Mouse (Mus musculus) thymus, adult 2 months (tissue): ENCODE results near the gene Wdr90. TPM values are rescaled to one million over a fixed set of nuclear protein-coding genes. Genes with fewer than 3 reads are reported as not detected.

Experiments used
- DNase-seq: peaks from one replicate; pipeline ENCODE4 v3.0.0; 2021
- H3K27ac ChIP-seq: fragments of 200-500 bp; 2 replicates; pipeline ENCODE4 v1.5.1; 2012; ENCODE audit warnings: low read length, control low read depth; ENCODE audit not compliant: control insufficient read depth, insufficient read depth
- H3K27me3 ChIP-seq: fragments of 200-500 bp; 2 replicates; pipeline ENCODE4 v1.6.1; 2012; ENCODE audit warnings: mild to moderate bottlenecking, low read length, moderate library complexity, mixed read lengths; ENCODE audit not compliant: control insufficient read depth, insufficient read depth
- H3K36me3 ChIP-seq: fragments of 200-500 bp; 2 replicates; pipeline ENCODE4 v1.6.1; 2012; ENCODE audit warnings: mild to moderate bottlenecking, low read length, moderate library complexity; ENCODE audit not compliant: control insufficient read depth, insufficient read depth
- H3K4me1 ChIP-seq: fragments of 200-500 bp; replicated peaks from 2 replicates; pipeline ENCODE4 v1.6.1; 2012; ENCODE audit warnings: low read length; ENCODE audit not compliant: control insufficient read depth, insufficient read depth
- H3K4me3 ChIP-seq: fragments of 200-500 bp; 2 replicates; pipeline ENCODE4 v1.5.1; 2012; ENCODE audit warnings: mild to moderate bottlenecking, low read length, control low read depth, moderate library complexity; ENCODE audit not compliant: control insufficient read depth, insufficient read depth
- CTCF ChIP-seq: fragments of 200-500 bp; IDR thresholded peaks from 2 replicates; pipeline ENCODE4 v1.5.1; 2012; ENCODE audit warnings: mild to moderate bottlenecking, control low read depth, low read length, moderate library complexity, borderline replicate concordance; ENCODE audit not compliant: control insufficient read depth, poor library complexity, insufficient read depth; ENCODE audit errors: extremely low read depth
- POLR2A ChIP-seq: fragments of 200-500 bp; IDR thresholded peaks from 2 replicates; pipeline ENCODE4 v1.6.1; 2012; ENCODE audit warnings: mild to moderate bottlenecking, low read length, control low read depth, moderate library complexity; ENCODE audit not compliant: control insufficient read depth, poor library complexity, insufficient read depth; ENCODE audit errors: extremely low read depth
- WGBS: fragments of 180-500 bp; shearing (Covaris S2); methylation state at CpG from one replicate; pipeline ENCODE4 v1.1.7; 2018; 5-methylcytosine and 5-hydroxymethylcytosine counted together
- polyA plus RNA-seq: library from polyadenylated mRNA; depleted of rRNA; stranded (reverse); fragments of >200 nt; gene quantifications from 2 replicates; pipeline ENCODE4 v1.2.3, GENCODE M21; 2012

The Wdr90 gene
- polyA plus RNA-seq, 1 experiment = 107 TPM

DNA sequence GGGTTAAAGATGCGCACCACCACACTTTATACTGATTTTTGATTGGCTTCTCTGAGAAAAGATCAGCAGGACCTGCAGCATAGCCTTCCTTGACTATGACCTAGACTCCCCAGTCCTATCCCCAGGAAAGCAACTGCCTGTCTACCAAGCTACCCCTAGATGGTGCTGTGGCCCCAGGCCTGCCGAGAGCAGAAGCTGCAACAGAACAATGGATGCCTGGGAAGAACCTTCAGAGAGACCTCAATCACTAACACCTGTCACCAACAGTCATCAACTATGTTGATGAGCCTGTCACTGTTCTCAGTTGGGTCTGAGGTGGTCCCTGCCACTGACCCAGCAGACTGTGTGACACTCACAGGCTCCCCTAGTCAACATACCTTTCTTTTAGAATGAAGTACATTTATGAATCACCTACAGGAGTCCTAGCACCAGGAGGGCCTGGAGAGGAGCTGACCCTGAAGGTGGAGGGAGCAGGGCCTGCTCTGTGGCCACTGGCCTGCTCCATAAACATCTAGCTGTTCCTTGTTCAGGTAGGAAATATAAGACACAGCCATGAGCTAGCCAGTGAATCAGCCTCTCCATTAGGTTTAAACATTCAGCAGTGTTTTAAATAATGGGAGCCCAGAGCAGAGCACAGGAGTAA, 32.8 kb upstream of the Wdr90 start:
- Histone ChIP-seq H3K4me1 (no peaks in the 10 kb centered on the region), H3K4me3 (no peak overlapping the region), H3K27ac (no peak overlapping the region), H3K27me3 (no peaks in the 10 kb centered on the region), H3K36me3 (no peaks in the 10 kb centered on the region)
- TF ChIP-seq POLR2A = no peak
- TF ChIP-seq CTCF = peak; percentile 80; the same call in 1 of the 2 replicates
- DNase-seq = peak; percentile 73
- 41% methylated on average over 2 of the region's 2 CpGs for WGBS

DNA sequence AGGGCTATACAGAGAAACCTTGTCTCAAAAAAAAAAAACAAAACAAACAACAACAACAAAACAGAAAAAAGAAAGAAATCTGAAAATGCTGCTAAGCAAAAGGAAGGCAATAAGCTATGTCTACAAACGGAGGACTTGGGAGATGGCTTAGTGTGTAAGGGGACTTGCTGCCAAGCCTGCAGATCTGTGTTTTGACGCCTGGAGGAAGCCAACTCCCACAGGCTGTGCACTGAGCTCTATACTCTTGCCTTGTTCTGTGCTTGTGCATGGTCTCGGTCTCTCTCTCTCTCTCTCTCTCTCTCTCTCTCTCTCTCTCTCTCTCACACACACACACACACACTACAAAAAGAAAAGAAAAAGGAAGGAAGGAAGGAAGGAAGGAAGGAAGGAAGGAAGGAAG, 27.5 kb upstream of the Wdr90 start:
- peaks cover 3% of the 10 kb centered on the region; the same call in 1 of the 2 replicates for H3K36me3 ChIP-seq
- H3K4me3 ChIP-seq = no peak overlapping the region
- no peaks in the 10 kb centered on the region for H3K27me3 ChIP-seq
- TF ChIP-seq POLR2A (no peak), CTCF (no peak)
- no peak overlapping the region for H3K27ac ChIP-seq
- no peaks in the 10 kb centered on the region for H3K4me1 ChIP-seq
- WGBS = 93% methylated on average over 3 of the region's 3 CpGs
- DNase-seq = no peak

DNA sequence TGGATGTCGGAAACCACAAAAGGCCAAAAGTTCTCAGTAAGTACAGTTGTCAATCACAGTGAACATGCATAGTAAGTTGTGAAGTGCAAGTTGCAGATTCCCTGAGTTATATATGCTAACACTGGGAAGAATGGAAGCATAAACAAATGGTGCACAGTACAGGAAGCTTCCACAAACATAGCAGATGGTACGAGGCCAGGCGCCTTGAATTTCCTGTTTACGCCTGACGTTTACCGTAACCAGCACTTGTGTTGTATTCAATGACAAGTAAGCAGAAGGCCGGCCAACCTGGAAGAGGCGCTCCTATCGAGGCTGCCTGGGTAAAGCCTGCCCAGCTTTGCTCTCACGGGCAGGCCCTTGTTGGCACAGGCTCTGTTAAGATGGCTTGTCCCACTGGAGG, 26.2 kb upstream of the Wdr90 start:
- Histone ChIP-seq H3K36me3 (peaks cover 3% of the 10 kb centered on the region; the same call in 1 of the 2 replicates), H3K27ac (no peak overlapping the region), H3K4me1 (no peaks in the 10 kb centered on the region), H3K4me3 (no peak overlapping the region), H3K27me3 (no peaks in the 10 kb centered on the region)
- WGBS = 93% methylated on average over 10 of the region's 10 CpGs
- DNase-seq = no peak
- TF ChIP-seq POLR2A (no peak), CTCF (no peak)

DNA sequence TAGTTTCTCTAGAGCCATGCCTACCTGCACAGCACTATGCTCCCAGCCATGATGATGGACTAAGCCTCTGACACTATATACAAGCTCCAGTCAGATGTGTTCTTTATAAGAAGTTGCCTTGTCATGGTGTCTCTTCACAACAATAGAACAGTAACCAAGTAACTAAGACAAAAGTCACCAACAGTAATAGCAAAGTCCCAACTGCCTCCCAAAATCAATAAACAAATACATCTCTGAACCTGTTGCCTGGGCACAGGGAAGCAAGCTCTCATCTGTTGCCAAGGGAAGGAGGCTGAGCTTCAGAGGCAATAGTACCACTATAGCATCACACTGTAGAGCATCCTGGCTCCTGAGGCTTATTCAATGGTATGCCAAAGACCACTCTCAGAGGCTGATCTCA, 25.5 kb upstream of the Wdr90 start:
- no peak overlapping the region for H3K27ac ChIP-seq
- no peak for DNase-seq
- H3K36me3 ChIP-seq = peaks cover 3% of the 10 kb centered on the region; the same call in 1 of the 2 replicates
- TF ChIP-seq POLR2A = no peak
- no peak for TF ChIP-seq CTCF
- H3K27me3 ChIP-seq = no peaks in the 10 kb centered on the region
- H3K4me1 ChIP-seq = no peaks in the 10 kb centered on the region
- no peak overlapping the region for H3K4me3 ChIP-seq

DNA sequence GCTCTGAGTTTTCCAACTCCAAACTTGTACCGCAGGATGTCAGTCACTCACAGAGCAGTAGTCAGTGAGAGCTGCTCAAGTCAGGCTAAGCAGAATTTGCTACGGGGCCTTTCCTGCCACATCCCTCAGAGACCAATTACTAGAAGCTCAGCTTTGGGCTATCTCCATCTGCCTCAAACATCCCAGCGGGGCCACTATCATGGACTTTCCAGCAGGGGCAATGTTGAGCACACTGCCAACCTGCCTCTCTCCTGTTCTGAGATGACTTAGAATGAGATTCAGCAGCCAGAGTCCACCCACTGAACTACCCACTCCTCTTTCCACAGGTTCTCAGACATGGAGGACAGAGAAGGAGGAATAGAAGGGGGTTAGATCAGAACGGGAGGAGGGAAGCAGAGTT, 24.3 kb upstream of the Wdr90 start:
- Histone ChIP-seq H3K27ac (no peak overlapping the region), H3K36me3 (peaks cover 3% of the 10 kb centered on the region; the same call in 1 of the 2 replicates), H3K27me3 (no peaks in the 10 kb centered on the region), H3K4me3 (no peak overlapping the region), H3K4me1 (no peaks in the 10 kb centered on the region)
- peak; percentile 43 for DNase-seq
- TF ChIP-seq POLR2A (no peak), CTCF (no peak)
- WGBS = 70% methylated on average over 4 of the region's 4 CpGs

DNA sequence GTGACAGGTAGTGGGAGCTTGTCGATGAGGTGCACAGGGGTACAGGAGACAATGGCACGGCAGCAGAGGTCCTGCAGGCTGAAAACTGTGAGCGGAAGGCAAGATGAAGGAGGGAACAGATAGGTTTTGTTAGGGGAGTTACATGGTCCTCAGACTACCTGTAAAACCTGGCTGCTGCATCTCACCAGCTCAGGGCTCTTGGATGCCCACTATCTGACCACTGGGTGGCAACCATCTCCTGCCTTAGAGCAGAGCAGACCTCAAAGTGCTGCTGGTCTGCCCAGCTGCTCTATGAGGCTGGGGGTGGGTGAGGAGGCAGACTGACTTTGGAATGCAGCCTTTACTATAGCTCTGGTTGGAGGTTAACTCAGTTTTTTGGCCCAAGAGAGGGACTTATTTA, 22.5 kb upstream of the Wdr90 start:
- 99% methylated on average over 3 of the region's 3 CpGs for WGBS
- H3K4me1 ChIP-seq = no peaks in the 10 kb centered on the region
- DNase-seq = no peak
- no peak overlapping the region for H3K27ac ChIP-seq
- TF ChIP-seq CTCF (no peak), POLR2A (no peak)
- peaks cover 3% of the 10 kb centered on the region; the same call in 1 of the 2 replicates for H3K36me3 ChIP-seq
- H3K27me3 ChIP-seq = no peaks in the 10 kb centered on the region
- no peak overlapping the region for H3K4me3 ChIP-seq
